Mouse (Mus musculus): ENCODE results near the gene Hist1h4h.
"Not testable (repeated sequence)": the region's sequence is repeated elsewhere in the genome, so short reads cannot be mapped to it uniquely, and the experiment has no call there.

- TF ChIP-seq CTCF (IDR thresholded peaks at IDR 0.05; ENCODE audit: borderline replicate concordance, insufficient read depth, low read length) = not testable (repeated sequence)
- peak; percentile 42; the same call in 1 of the 2 replicates for TF ChIP-seq POLR2A (IDR thresholded peaks at IDR 0.05; ENCODE audit: low read depth, low read length)
Observed at GRCm38 (mm10) chr13:23573034-23573897, 42.4 kb downstream of the Hist1h4h start.
